Mouse (Mus musculus): ENCODE measurements around the gene Zfp273. TPM values are rescaled to one million over a fixed set of nuclear protein-coding genes. Genes with fewer than 3 reads are reported as not detected.
"Not testable (repeated sequence)": the region's sequence is repeated elsewhere in the genome, so short reads cannot be mapped to it uniquely, and the experiment has no call there.

Gene Zfp273
- total RNA-seq, 2 experiments from 2014 or later = 7.0 to 8.3 TPM

DNA sequence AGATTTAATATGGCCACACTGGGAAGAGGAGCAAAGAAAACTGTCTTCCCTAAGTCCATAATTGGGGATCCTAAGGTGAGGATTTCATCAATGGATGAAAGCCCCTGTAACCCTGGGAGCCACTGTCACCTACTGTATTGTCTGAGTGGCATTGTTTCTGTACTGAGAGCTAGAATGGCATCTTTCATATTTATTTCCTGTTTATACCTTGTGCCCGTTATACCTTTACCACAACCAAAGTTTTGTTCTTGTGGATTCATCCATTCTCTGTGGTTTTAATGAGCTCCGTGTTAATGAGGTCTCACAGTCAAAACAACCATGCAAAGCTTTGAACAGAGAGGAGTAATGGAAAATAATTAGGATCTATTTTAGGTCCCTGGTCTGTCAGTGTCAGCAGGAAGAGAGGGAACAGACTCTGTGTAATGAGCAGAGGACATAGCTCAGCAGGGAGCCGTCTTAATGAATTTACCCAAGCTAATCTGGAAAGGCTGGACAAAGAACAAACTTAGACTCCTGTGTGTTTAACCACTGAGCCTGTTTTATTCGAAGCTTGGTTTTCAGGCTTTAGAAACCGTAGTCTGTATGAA is 51.3 kb downstream of the Zfp273 start:
- no peak for ATAC-seq (ENCODE audit: poor library complexity, severe bottlenecking)

DNA sequence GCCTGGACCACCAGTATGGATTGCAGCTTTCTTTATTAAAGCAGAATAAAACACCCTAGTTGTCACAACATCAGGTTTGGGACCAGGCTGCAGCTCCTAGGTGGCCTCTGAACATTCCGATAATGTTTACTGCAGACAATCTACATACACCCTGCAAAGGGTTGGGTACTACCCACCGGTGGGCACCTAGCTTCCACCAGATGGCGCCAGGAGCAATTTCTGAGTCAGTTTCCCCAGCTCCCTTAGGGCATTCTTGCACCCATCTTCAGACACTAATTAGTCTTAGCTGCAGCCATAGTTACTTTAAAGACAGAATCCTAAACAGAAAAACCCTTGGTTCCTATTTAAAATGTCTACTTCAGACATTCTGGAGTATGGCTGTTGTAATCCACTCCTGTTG is 54.4 kb downstream of the Zfp273 start:
- no peak for ATAC-seq (ENCODE audit: poor library complexity, severe bottlenecking)

DNA sequence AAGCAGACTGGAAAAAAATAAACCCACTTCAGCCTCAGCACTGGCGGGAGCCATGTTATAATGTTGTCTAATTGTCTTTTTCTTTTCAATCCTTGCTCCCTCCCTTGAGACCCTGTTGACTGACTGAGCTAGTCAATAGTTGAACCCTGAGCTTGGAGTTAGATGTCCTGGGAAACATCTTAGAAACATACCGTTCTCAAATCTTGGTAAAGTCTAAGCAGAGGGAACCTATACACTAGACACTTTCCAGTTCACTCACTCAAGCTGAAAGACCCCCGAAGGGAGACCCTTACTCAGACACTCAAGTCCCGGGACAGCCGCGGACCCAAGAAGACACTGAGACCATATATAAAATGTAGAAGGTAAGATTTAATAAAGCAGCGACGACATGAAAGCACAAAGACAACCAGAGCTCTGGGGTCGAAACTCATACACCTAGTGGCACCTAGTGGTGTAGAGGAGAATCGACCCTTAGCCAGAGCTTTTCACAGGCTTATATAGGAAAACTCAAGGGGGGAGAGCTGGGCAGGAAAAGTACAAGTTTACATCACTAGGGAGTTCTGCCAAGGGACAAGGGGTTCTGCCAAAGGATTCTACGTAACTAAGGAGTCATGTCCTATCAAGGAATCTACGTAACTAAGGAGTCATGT is 62.6 kb downstream of the Zfp273 start:
- ATAC-seq (ENCODE audit: poor library complexity, severe bottlenecking) = not testable (repeated sequence)

Other genes starting within 250 kb of the Zfp273 start
- gene Zfp729b, start 204.0 kb upstream of the Zfp273 start, total RNA-seq (2015) = 15.1 and 16.9 TPM in 2 replicates
- gene Zfp729b, start 204.0 kb upstream of the Zfp273 start, total RNA-seq (2017) = 19.1 and 21.4 TPM in 2 replicates
- not detected in 2 replicates for gene Gm49345, start 176.0 kb upstream of the Zfp273 start, total RNA-seq (2015)
- gene Gm49345, start 176.0 kb upstream of the Zfp273 start, total RNA-seq (2017) = not detected in 2 replicates
- gene Zfp729a, start 175.9 kb upstream of the Zfp273 start, total RNA-seq (2015) = 13.8 and 17.5 TPM in 2 replicates
- 7.7 and 21.3 TPM in 2 replicates for gene Zfp729a, start 175.9 kb upstream of the Zfp273 start, total RNA-seq (2017)
- gene Zfp738, start 126.7 kb upstream of the Zfp273 start, total RNA-seq (2015) = 16.1 and 19.4 TPM in 2 replicates
- 16.7 and 24.6 TPM in 2 replicates for gene Zfp738, start 126.7 kb upstream of the Zfp273 start, total RNA-seq (2017)
- 11.0 and 17.1 TPM in 2 replicates for gene Zfp65, start 84.6 kb upstream of the Zfp273 start, total RNA-seq (2015)
- gene Zfp65, start 84.6 kb upstream of the Zfp273 start, total RNA-seq (2017) = 14.0 and 15.9 TPM in 2 replicates
- gene Zfp85, start 58.5 kb upstream of the Zfp273 start, total RNA-seq (2015) = 6.2 and 8.7 TPM in 2 replicates
- gene Zfp85, start 58.5 kb upstream of the Zfp273 start, total RNA-seq (2017) = 5.9 and 6.4 TPM in 2 replicates
- 1.6 and 2.1 TPM in 2 replicates for gene Zfp493, start 34.0 kb upstream of the Zfp273 start, total RNA-seq (2015)
- 0.12 and 0.95 TPM in 2 replicates for gene Zfp493, start 34.0 kb upstream of the Zfp273 start, total RNA-seq (2017)
- not detected in 2 replicates for gene Gm10037, start 17.4 kb downstream of the Zfp273 start, total RNA-seq (2015)
- gene Gm10037, start 17.4 kb downstream of the Zfp273 start, total RNA-seq (2017) = not detected in 2 replicates
- not detected in 2 replicates for gene BC048507, start 49.6 kb downstream of the Zfp273 start, total RNA-seq (2015)
- gene BC048507, start 49.6 kb downstream of the Zfp273 start, total RNA-seq (2017) = not detected in 2 replicates

All from megakaryocyte, adult 5-6 weeks (primary cell).